Mouse (Mus musculus): ENCODE data around the gene E330014E10Rik.
"Not testable (repeated sequence)": the region's sequence is repeated elsewhere in the genome, so short reads cannot be mapped to it uniquely, and the experiment has no call there.

The E330014E10Rik gene

DNA sequence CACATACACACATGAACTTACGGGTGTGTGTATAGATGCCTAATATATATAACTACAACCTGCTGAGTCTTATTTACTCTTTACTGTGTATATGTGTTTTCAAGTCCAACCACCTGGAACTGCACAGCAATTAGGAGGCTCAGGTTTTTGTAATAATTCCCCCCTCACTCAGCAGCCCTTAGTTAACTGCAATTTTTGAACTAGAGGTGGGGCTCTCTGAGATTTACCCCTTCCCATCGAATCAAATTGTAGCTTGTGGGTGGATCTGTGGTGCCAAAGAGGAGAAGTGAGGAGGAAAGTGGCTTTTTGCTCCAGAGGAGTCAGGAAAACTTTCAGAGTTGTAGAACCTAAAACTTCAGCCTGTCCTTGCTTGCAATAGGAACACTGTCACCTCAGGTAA lies at the start of gene E330014E10Rik:
Gene E330014E10Rik, plus strand, starts transcription at position 301 of the 400 bp plus-strand sequence.
- DNase-seq (ENCODE audit: low read depth): not testable (repeated sequence)

DNA sequence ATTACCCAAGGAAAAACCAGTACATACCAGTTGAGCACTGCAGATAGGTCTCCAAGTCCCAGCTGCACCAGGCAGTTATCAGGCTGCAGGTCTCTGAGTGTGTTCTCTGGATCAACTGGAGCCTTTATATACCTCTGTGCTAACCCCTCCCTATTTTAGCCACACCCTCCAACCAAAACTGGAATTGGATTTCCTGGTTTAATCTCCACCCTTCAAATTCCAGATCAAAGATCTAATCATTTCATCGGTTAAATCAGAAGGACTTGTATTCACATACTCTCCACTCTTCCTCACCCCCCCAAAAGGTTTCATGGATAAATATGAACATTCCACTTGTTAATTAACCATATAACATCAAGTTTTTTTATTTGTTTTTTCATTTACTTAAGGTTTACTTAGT lies 39.7 kb upstream of the E330014E10Rik start, which contains the start of gene Gm7978:
Gene Gm7978, minus strand, starts transcription at position 101 of the 400 bp plus-strand sequence.
- not testable (repeated sequence) for DNase-seq (ENCODE audit: low read depth)

DNA sequence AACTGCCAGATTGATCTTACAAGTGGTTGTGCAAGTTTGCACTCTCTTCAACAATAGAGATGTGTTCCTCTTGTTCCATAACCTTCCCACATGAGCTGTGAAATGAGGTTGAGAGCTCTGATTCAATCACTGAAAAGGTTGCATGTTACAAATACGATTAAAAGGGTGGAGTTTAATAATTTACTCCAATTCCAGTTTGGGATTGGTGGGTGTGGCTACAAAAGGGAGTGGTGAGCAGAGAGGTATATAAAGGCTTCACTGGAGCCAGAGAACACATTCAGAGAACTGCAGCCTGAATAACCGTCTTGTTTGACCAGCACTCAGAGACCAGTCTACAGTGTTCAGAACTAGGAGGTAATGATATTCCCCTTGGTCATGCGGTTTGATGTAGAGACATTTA lies 34.1 kb upstream of the E330014E10Rik start, which contains the start of gene Gm7982:
Gene Gm7982, plus strand, starts transcription at position 301 of the 400 bp plus-strand sequence.
- not testable (repeated sequence) for DNase-seq (ENCODE audit: low read depth)

- not testable (repeated sequence) for DNase-seq (ENCODE audit: low read depth)
These were observed 35.1 kb downstream of the E330014E10Rik start for GRCm38 (mm10) chr5:95810841-95811240.

- no peak for DNase-seq (ENCODE audit: low read depth)
These were observed 60.8 kb downstream of the E330014E10Rik start for GRCm38 (mm10) chr5:95836580-95836979.

DNA sequence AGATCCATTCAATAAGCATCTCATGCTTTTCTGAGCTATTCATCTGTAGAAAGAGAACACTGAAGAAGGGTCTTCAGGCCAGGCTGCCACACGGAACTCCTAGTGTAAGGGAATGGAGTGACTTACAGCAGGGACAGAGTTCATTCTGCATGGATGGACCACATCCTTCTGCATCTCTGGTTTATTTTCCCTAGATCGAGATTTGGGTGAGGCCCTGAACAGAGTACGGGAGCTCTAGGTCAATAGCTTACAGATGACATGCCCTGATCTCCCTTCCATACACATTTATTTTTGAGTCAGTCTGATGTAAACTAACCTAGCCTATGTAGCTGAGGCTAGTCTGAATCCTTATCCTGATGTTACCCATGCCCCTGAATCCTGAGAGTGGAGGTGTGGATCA lies 78.2 kb downstream of the E330014E10Rik start:
- DNase-seq (ENCODE audit: low read depth): no peak
